Mouse (Mus musculus) liver, adult 2 months (tissue): ENCODE measurements around the gene Cpeb3.

Experiments
- CTCF ChIP-seq: fragments of 200-500 bp; IDR thresholded peaks from 2 replicates; pipeline ENCODE4 v1.5.1; 2011; ENCODE audit warnings: low read depth, low read length, control low read depth
- POLR2A ChIP-seq: fragments of 200-500 bp; IDR thresholded peaks from 2 replicates; pipeline ENCODE4 v1.6.1; 2011; ENCODE audit warnings: low read length, control low read depth; ENCODE audit not compliant: insufficient read depth; ENCODE audit errors: extremely low read depth

GRCm38 (mm10) chr19:37235818-37236217 is 27.4 kb upstream of the Cpeb3 start:
- TF ChIP-seq POLR2A, result no peak
- no peak for TF ChIP-seq CTCF
